Mouse (Mus musculus) frontal cortex, postnatal 25 days (tissue): ENCODE results near the gene Casc3.
"Not testable (repeated sequence)": the region's sequence is repeated elsewhere in the genome, so short reads cannot be mapped to it uniquely, and the experiment has no call there.

ENCODE experiments used
- DNase-seq, 2 experiments: peaks; one replicate each; pipeline ENCODE4 v3.0.0; 2022; ENCODE audit warnings: low spot score in 2 of 2

Gene Casc3

DNA sequence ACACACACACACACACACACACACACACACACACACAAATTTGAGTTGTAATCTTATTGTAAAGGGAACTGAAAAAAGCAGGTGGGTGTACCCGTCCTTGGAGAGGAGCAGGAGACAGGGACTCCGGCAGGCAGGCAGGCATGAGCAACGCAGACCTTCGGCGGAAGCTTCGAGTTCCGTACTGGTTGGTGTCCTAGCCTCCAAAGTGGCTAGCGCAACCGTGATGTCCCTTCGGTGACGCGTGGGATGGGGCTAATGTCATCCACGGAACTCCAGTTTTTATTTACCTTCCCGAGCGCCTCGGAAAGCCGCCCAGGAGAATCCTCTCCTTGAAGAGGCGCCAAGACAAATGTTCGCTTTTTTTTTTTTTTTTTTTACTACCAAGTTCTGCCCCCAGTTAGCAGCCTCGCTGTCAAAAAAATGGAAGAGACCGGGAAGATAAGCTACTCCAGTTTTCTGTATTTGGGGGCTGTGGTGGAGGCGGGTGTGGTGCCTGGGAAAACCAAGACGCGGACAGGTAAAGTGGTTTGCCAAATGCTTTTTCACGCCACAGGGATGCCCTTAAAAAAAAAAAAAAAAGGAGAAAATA is 15.4 kb upstream of the Casc3 start:
- no peak for DNase-seq

DNA sequence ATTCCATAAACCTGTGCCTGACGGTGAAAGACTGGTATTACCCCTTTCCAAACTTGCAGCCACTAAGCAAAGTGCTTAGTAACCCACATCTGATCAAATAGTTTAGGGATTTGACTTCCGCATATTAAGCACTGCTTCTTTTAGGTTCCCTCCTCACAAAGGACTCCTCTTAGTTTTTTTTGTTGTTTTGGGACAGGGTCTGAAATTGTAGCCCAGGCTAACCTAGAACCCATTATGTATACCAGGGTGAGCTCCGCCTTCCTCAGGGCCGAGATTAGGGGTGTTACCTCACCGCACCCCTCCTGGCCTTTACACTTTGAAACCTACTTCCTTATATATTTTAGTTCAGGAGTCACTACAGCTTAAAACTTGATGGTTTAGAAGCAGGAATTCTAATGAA is 14.9 kb upstream of the Casc3 start:
- DNase-seq = no peak

DNA sequence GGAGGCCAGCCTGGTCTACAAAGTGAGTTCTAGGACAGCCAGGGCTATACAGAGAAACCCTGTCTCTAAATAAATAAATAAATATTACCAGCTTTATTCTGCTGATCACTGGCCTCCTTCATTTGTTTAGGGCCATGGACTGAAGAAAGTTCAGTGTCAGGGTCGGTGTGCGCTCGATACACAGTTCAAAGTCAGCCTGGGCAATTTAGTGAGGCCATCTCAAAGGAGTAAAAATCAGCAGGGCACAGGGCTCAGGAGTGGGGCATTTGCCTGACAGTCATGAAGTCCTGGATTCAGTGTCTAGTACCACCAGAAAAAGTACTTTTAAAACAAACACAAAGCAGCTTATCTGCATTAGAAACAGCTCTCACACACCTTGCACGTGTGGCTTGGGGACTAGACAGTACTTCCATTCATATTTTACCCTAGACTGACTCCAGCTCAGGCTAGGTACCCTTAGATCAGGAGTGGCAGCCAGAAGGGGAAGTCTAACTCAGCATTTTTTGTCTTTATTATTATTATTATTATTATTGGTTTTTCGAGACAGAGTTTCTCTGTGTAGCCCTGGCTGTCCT is 14.0 kb upstream of the Casc3 start:
- no peak for DNase-seq

DNA sequence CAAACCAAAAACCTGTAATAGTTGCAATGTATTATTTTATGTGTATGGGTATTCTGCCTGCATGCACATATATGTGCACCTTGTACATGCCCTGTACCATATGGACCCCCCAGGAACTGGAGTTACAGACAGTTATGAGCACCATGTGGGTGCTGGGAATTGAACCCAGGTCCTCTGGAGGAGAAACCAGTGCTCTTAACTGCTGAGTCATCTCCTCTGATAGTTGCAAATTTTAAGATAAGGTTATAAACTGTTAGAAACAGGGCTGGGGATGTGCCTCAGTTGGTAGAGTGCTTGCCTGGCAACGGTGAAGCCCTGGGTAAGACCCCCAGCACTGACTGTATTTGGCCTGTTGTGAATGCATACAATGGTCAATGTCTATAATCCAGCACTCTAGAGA is 13.3 kb upstream of the Casc3 start:
- DNase-seq = no peak

DNA sequence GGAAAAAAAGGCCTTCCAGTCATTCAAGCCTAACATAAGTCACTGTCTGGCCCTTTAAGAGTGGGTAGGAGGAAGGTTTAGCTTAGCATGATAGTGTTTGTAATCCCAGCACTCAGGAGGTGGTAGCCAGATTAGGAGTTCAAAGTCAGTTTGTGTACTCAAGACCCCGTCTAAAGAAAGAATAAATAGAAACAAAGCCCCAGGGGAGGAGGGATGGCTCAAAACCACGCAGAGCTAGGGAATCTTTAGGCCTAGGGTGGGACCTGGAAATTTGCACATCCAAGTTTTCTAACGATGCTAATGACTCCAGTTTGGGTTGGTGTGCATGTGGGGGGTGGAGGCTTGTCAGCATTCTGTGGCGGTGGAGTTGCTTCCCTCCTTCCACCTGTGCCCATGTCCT is 12.6 kb upstream of the Casc3 start:
- no peak for DNase-seq

DNA sequence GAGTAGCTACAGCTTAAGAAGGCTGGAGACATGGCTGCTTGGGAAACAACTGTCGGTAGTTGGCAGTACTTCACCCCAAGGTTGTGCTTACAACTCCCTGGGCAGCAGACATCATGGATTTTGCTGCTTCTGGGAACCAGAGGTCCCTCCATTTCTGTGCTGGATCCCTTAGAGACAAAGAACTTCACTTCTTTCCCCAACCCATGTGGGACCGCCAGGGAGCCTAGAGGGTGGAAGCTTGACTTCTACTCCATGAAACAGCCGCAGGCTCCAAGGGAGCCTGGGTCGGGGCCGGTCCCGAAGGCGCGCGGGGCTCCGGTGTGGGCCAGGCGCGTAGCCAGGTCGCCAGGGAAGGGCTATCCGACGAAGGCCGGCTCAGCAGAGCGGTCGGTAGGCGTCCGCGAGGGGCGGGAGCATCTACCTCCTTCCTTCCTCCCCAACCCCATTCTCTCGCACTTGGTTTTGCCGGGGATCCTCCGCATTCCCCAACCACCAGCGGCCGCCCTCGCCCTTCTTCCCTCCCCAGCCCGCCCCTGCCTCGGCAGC is 10.2 kb upstream of the Casc3 start:
- DNase-seq = peak in 1 of 2 experiments; percentile 53

DNA sequence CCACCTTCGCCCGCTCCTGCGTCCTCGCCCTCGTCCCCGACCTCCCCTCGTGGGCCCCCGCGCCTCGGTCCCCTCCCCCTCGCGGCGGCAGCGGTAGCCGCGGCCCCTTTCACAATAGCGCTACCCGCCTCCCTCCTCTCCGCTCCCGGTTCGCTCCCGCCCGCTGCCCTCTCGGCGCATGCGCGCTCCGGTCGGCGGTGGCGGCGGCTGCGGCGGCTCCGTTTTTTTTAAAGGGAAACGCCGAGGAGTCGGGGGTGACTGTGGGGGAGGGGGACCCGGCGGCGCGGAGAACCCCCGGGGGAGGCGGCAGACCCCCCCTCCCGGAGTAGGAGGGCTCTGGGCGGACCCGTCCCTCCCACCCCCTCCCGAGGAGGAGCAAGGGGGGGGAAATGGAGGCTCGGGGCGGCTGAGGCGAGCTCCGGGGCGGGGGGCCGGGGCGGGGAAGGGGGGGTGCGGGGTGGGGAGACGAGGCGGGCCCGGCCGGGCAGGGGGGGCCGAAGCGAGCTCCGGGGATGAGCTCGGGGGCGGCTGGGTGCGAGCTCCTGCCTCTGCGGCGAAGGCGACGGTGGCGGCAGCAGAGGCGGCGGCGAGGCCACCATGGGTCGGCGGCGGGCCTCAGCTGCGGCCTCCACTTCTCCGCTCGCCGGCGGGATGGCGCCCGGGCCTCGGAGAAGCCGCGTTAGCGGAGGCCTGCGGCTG is 9.5 kb upstream of the Casc3 start, which contains the start of gene Msl1:
Gene Msl1 (plus strand): TSS at position 502 of the 699 bp plus-strand sequence.
- DNase-seq = peak; percentile 68 to 79

DNA sequence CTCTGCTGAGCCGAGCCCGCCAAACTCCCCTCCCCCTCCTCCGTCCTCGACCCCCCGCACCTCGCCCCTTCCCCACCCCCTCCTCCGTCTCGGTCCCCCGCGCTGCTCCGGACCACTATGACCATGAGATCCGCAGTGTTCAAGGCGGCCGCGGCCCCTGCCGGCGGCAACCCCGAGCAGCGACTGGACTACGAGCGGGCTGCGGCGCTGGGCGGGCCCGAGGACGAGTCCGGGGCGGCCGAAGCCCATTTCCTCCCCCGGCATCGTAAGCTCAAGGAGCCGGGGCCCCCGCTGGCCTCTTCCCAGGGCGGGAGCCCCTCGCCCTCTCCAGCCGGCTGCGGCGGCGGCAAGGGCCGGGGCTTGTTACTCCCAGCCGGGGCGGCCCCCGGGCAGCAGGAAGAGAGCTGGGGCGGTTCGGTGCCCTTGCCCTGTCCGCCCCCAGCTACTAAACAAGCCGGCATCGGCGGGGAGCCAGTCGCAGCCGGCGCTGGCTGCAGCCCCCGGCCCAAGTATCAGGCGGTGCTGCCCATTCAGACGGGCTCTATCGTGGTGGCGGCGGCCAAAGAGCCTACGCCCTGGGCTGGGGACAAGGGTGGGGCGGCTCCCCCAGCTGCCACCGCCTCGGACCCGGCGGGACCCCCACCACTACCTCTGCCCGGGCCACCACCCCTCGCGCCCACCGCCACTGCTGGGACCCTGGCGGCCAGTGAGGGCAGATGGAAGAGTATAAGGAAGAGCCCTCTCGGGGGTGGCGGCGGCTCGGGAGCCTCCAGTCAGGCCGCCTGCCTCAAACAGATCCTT is 8.8 kb upstream of the Casc3 start:
- DNase-seq = no peak

DNA sequence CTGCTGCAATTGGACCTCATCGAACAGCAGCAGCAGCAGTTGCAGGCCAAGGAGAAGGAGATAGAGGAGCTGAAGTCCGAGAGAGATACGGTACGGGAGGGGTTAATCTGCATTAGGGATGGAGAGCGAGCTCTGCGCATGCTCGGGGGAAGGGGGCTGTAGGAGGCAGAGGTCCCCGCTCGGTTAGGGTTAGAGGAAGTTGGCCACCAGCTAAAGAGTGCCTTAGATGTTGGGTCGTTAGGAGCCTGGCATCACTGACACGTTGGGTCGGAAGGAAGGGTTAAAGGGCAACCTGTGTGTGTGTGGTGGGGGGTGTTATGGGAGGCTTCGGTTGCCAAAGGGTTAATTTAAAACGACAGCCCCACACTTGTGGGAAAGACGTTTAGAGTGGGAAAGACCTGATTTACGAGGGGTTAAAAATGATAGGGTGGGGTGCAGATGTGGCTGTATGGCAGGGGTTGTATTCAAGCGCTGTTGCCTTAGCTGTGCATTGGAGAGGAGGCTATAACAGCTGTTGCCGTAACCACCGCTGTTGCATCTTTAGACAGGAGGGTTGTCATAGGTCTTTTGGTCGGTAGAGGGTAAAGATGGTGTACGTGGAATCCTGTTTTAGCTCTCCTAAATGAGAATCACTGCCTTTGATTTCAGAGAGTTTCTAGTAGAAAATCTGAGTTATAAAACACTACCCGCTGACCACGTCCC is 8.0 kb upstream of the Casc3 start:
- peak in 1 of 2 experiments; percentile 65 for DNase-seq

DNA sequence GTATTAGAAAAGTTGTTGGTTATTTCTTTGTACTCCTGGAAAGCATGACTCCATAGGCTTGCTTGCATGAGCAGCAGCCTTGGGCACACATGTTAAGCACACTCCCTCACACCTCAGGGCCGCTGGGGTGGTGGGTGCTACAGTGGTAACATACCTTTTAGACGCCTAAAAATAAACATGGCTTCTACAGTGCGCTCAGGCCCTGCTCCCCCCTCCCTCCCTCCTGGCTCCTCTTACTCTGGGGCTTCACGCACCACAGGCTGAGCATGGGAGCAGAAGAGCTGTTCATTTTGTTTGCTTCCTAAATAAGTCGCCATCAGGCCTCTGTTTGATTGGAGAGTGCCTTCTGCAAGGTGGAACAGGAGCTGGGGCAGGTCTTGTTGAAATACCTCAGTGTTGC is 7.4 kb upstream of the Casc3 start:
- DNase-seq = no peak

DNA sequence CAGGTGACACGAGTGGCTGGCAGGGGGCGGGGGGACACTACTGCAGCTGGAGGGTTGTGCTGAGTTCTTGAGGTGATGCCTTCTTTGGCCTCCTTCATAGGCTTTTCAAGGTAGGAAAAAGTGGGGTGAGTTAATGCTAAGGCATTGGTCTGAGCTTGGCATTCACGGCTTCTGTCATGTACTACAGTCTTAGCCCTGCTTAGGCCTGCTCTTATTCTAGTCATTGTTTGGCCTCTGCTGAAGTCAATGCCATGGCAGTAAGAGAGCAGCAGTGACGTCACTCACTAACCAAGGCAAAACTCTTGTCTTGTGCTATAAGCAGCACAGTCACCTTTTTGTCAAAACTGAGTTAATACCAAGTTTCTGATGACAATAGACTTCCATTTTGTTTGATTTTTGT is 6.8 kb upstream of the Casc3 start:
- DNase-seq = no peak

DNA sequence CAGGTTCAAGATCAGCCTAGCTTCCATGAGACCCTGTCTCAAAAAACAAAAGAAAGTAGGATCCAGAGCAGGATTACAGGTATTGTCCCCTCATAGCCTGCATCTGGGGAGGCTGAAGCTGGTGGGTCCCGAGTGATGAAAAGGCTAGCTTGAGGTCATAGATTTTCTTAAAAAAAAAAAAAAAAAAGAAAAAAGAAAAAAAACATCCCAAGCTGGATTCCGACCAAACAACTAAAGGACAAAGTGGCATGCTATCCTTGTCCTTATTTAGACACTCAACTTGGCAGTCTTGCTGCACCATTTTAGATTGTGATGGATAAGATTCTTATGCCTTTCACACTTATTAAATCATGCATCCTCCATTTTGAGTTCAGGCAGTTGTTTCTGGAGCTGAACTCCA is 3.7 kb downstream of the Casc3 start:
- no peak for DNase-seq

DNA sequence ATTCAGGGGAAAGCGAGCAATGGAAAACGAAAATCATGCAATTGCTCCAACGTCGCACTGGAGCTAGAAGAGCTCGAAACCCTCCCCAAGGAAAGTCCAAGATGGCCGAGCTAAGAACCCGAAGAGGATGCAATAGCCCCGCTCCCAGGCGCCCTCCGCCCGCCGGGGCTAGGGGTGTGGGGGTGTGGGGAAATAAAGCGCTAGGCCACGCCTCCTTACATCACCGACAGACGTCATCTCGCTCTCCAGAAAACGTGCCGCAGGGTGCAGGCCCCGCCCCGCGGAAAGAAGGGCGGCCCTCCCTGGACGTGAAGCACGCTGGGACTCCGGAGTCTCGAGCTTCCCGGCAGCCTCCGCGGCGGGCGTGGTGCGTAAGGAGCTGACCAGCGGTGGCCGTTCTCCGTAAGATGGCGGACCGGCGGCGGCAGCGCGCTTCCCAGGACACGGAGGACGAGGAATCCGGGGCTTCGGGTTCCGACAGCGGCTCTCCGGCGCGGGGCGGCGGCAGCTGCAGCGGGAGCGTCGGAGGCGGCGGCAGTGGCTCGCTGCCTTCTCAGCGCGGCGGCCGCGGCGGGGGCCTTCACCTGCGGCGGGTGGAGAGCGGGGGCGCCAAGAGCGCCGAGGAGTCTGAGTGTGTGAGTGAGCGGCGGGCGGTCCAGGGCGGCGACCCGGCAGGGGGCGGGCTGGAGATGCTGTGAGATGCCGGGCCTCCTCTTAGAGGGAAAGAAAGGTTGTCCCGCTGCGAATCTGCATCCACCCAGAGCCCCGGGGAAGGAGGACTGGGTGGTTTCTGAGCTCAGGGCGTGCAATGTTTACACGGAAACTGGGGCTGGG is 5.0 kb downstream of the Casc3 start:
- DNase-seq = peak; percentile 96 to 97

DNA sequence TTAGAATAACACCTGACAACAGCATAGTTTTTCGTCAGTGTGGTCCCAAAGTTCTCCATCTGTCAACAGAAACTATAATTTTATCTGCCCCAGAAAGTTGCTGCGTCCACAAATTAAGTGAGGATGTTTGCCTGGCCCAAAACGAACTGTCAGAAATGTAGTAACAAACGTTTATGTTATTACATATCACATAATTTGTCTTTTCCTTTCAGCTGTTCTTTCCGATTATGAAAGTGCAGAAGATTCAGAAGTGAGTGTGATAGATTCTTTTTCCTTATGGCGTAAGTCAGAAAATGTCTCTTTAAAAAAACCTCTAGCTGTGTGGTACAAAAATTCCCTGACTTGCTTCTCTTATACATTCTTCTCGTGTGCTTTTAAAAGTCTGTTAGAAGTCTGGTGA is 6.0 kb downstream of the Casc3 start:
- DNase-seq = no peak

DNA sequence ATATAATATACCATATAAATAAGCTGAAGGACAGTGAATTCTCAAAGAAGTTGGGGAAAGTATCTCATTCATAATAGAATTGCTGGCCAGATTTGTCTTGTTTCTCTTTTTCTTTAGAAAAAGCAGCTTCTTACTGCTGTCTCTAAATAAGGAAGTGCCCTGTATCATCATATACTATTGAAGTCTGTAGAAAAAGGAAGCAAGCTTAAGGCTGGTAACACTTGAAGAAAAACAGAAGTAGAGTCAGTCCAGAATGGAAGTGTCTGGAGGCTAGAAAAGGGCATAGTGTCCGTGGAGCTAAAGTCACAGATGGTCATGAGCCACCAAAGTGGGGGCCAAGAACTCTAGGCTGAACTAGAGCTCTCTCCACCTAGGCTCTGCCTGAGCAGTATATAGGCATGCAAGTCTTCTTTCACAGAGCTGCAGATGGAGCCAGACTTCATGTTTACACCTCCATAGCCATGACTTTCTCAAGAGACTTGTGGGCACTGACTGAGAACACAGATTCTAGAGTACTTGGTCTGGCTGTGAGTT is 12.1 kb downstream of the Casc3 start:
- no peak for DNase-seq

DNA sequence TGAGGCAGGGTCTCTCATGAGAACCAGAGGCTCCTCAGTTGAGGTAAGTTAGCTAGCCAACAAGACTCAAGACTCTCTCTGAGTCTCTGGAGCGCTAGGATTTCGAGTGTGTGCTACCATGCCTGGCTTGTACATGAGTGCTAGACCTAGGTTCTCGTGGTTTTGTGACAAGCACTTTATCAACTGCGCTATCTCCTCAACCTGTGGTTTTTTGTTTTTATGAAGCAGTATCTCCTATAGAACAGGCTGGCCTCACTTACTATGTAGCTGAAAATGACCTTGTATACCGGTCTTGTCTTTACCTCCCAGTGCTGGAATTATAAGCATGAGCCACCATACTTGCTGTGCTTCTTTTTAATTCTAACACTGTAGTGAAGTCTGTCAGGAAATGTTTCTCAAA is 16.3 kb downstream of the Casc3 start:
- no peak for DNase-seq

DNA sequence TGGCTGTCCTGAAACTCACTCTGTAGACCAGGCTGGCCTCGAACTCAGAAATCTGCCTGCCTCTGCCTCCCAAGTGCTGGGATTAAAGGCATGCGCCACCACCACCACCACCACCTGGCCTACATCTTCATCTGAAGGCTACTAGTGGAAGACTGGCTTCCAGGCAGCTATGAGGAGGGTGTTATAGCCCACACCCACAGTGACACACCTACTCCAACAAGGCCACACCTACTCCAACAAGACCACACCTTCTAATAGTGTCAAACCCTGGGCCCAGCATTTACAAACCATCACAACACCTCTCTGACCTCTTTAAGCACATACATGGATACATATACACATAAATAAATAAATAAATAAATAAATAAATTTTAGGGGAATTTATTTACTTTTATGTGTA is 21.4 kb downstream of the Casc3 start:
- not testable (repeated sequence) for DNase-seq

DNA sequence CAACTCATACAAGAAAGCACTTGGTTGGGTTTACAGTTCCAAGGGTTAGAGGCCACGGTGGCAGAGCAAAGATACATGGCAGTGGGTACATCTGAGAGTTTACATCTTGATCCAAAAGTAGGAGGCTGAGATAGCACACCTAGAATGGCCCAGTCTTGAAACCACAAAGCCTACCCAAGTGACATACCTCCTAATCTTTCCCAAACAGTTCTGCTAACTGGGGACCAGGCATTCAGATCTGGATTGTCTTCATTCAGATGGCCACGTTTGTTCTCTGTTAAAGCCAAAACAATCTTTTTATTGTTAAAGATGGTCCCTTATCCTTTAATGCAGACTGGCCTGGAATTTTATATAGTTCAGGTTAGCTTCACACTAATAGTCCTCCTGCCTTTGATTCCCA is 23.2 kb downstream of the Casc3 start:
- no peak for DNase-seq

DNA sequence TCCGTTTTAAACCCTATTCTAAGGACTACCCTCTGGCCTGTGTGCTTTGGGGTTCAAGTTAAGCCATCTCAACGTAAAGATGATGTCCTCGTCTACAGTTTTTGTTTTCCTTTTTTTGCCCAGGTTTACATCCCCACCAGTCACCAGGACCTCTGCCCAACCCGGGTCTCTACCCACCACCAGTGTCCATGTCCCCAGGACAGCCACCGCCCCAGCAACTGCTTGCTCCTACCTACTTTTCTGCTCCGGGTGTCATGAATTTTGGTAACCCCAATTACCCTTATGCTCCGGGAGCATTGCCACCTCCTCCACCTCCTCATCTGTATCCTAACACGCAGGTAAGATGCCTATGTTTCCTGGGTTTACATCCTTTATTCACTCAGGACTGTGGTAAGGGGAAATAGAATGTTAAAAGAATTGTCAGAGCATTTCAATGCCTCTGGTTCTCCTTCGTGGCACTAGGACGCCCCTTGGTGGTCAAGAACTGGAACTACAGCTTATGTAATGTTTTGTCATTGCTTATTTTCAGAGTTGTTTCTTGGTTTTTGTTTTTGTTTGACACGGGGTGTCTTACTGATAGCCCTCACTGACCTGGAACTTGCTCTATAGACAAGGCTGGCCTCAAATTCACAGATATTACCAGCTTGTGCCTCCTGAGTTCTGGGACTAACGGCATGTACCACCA is 24.5 kb downstream of the Casc3 start:
- DNase-seq = no peak

DNA sequence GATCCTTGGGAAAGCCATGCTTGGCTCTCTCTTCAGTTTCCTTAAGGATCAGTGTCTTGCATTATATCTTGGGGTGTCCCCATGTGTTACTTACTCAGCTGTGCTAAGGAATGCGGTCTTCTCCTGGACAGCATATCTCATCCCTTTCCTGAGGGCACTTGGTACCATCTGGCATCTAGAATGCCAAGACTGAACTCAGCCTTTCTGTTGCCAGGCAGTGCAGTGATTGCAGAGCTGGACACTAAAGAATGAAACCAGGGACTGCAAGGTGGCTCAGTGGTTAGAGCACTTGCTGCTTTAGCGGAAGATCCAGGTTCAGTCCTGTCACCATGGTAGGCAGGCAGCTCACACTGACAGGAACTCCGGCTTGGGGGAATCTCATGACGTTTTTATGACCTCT is 25.2 kb downstream of the Casc3 start:
- DNase-seq = no peak
